Mouse (Mus musculus) myocyte (in vitro differentiated cells): ENCODE measurements around the gene Mroh8. TPM values are rescaled to one million over a fixed set of nuclear protein-coding genes. Genes with fewer than 3 reads are reported as not detected.

Experiments used
- H3K27me3 ChIP-seq: one replicate; pipeline ENCODE4 v1.6.1; 2011; ENCODE audit not compliant: control insufficient read depth, insufficient read depth, insufficient read length
- H3K36me3 ChIP-seq: one replicate; pipeline ENCODE4 v1.6.1; 2011; ENCODE audit not compliant: control insufficient read depth, insufficient read depth
- H3K4me2 ChIP-seq: one replicate; pipeline ENCODE4 v1.6.1; 2011; ENCODE audit warnings: low read depth, control low read depth
- H3K4me3 ChIP-seq: one replicate; pipeline ENCODE4 v1.5.1; 2011; ENCODE audit warnings: mild to moderate bottlenecking, control low read depth, moderate library complexity
- H3K79me2 ChIP-seq: one replicate; pipeline ENCODE4 v1.6.1; 2011; ENCODE audit not compliant: control insufficient read depth, insufficient read depth
- H3ac ChIP-seq: one replicate; pipeline ENCODE4 v1.6.1; 2011; ENCODE audit not compliant: control insufficient read depth, insufficient read length
- CEBPB ChIP-seq: IDR thresholded peaks from 2 replicates; pipeline ENCODE4 v1.6.1; 2011; ENCODE audit warnings: mild to moderate bottlenecking, moderate library complexity; ENCODE audit not compliant: poor library complexity, insufficient read depth, severe bottlenecking
- E2F4 ChIP-seq: IDR thresholded peaks from one replicate; pipeline ENCODE4 v1.6.1; 2011; ENCODE audit warnings: mild to moderate bottlenecking, control low read depth, moderate library complexity; ENCODE audit not compliant: insufficient read depth
- MAX ChIP-seq: IDR thresholded peaks from one replicate; pipeline ENCODE4 v1.6.1; 2011; ENCODE audit warnings: low read depth, mild to moderate bottlenecking, control low read depth
- MYOD1 ChIP-seq, 3 experiments: IDR thresholded peaks; one replicate each; pipeline ENCODE4 v1.6.1; 2011; ENCODE audit warnings: control low read depth in 2 of 3, low read depth in 2 of 3, mild to moderate bottlenecking in 2 of 3, moderate library complexity in 1 of 3; ENCODE audit not compliant: insufficient read length in 2 of 3, control insufficient read depth in 1 of 3
- MYOG ChIP-seq, 3 experiments: IDR thresholded peaks; one replicate each; pipeline ENCODE4 v1.6.1; 2011; ENCODE audit warnings: control low read depth in 2 of 3, low read depth in 2 of 3, mild to moderate bottlenecking in 2 of 3; ENCODE audit not compliant: insufficient read length in 2 of 3, control insufficient read depth in 1 of 3, insufficient read depth in 1 of 3
- POLR2A ChIP-seq: IDR thresholded peaks from one replicate; pipeline ENCODE4 v1.6.1; 2011; ENCODE audit warnings: low read depth, mild to moderate bottlenecking, control low read depth, moderate library complexity; ENCODE audit not compliant: insufficient read length
- POLR2AphosphoS2 ChIP-seq: IDR thresholded peaks from one replicate; pipeline ENCODE4 v1.6.1; 2011; ENCODE audit warnings: low read depth, control low read depth; ENCODE audit not compliant: insufficient read length
- REST ChIP-seq: IDR thresholded peaks from one replicate; pipeline ENCODE4 v1.6.1; 2011; ENCODE audit warnings: mild to moderate bottlenecking, control low read depth, moderate library complexity; ENCODE audit not compliant: insufficient read depth, insufficient read length
- SRF ChIP-seq: IDR thresholded peaks from one replicate; pipeline ENCODE4 v1.6.1; 2011; ENCODE audit warnings: low read depth; ENCODE audit not compliant: control insufficient read depth, insufficient read length
- TCF12 ChIP-seq: IDR thresholded peaks from one replicate; pipeline ENCODE4 v1.6.1; 2011; ENCODE audit warnings: mild to moderate bottlenecking, control low read depth; ENCODE audit not compliant: poor library complexity, insufficient read depth, severe bottlenecking
- TCF3 ChIP-seq: IDR thresholded peaks from one replicate; pipeline ENCODE4 v1.6.1; 2011; ENCODE audit warnings: low read depth, control low read depth; ENCODE audit not compliant: insufficient read length
- USF1 ChIP-seq: IDR thresholded peaks from one replicate; pipeline ENCODE4 v1.6.1; 2011; ENCODE audit warnings: low read depth, mild to moderate bottlenecking, control low read depth, moderate library complexity
- polyA plus RNA-seq: library from polyadenylated mRNA; unstranded; fragments of >200 nt; fragmentation: generic; extraction: Trizol; gene quantifications from one replicate; pipeline ENCODE4 v1.2.1, GENCODE M21; 2012; ENCODE audit warnings: missing spikeins

Mroh8 gene
- polyA plus RNA-seq, 1 experiment, result 0.10 TPM

- no peak for TF ChIP-seq USF1
- TF ChIP-seq SRF, result no peak
- TF ChIP-seq TCF3, result no peak
- TF ChIP-seq TCF12, result no peak
- no peak for TF ChIP-seq MYOG (IDR thresholded peaks at IDR 0.05; ENCODE audit: control insufficient read depth in 1 of 3, insufficient read depth in 1 of 3, insufficient read length in 2 of 3, low read depth in 2 of 3)
- TF ChIP-seq POLR2A, result no peak
- no peak for TF ChIP-seq REST
- TF ChIP-seq MAX, result no peak
- no peak for TF ChIP-seq E2F4
- no peak for TF ChIP-seq POLR2AphosphoS2
- TF ChIP-seq MYOD1 (IDR thresholded peaks at IDR 0.05; ENCODE audit: control insufficient read depth in 1 of 3, insufficient read length in 2 of 3, low read depth in 2 of 3), result no peak
- TF ChIP-seq CEBPB, result no peak
- Histone ChIP-seq H3K4me2 (no peak overlapping the region), H3K4me3 (no peak overlapping the region), H3K79me2 (no peaks in the 10 kb centered on the region), H3K27me3 (no peaks in the 10 kb centered on the region), H3K36me3 (peaks cover 44% of the 10 kb centered on the region), H3ac (no peak overlapping the region)
These were observed 37.1 kb upstream of the Mroh8 start for GRCm38 (mm10) chr2:157316358-157316933.

- TF ChIP-seq MAX, result no peak
- TF ChIP-seq REST, result no peak
- TF ChIP-seq TCF3, result no peak
- no peak for TF ChIP-seq CEBPB
- no peak for TF ChIP-seq MYOD1 (IDR thresholded peaks at IDR 0.05; ENCODE audit: control insufficient read depth in 1 of 3, insufficient read length in 2 of 3, low read depth in 2 of 3)
- no peak for TF ChIP-seq SRF
- TF ChIP-seq POLR2AphosphoS2, result no peak
- TF ChIP-seq MYOG (IDR thresholded peaks at IDR 0.05; ENCODE audit: control insufficient read depth in 1 of 3, insufficient read depth in 1 of 3, insufficient read length in 2 of 3, low read depth in 2 of 3), result no peak
- no peak for TF ChIP-seq E2F4
- TF ChIP-seq USF1, result no peak
- TF ChIP-seq TCF12, result no peak
- no peak for TF ChIP-seq POLR2A
- peaks cover 44% of the 10 kb centered on the region for H3K36me3 ChIP-seq
- H3K27me3 ChIP-seq, result no peaks in the 10 kb centered on the region
- no peak overlapping the region for H3K4me2 ChIP-seq
- no peaks in the 10 kb centered on the region for H3K79me2 ChIP-seq
- H3ac ChIP-seq, result no peak overlapping the region
- no peak overlapping the region for H3K4me3 ChIP-seq
These were observed 36.1 kb upstream of the Mroh8 start for GRCm38 (mm10) chr2:157315486-157315885.

- no peak overlapping the region for H3K4me3 ChIP-seq
- no peak overlapping the region for H3ac ChIP-seq
- TF ChIP-seq REST (no peak), CEBPB (no peak), MYOG (IDR thresholded peaks at IDR 0.05; ENCODE audit: control insufficient read depth in 1 of 3, insufficient read depth in 1 of 3, insufficient read length in 2 of 3, low read depth in 2 of 3) (no peak), POLR2A (no peak), MAX (no peak), USF1 (no peak), SRF (no peak), TCF12 (no peak), E2F4 (no peak), MYOD1 (IDR thresholded peaks at IDR 0.05; ENCODE audit: control insufficient read depth in 1 of 3, insufficient read length in 2 of 3, low read depth in 2 of 3) (no peak), POLR2AphosphoS2 (no peak), TCF3 (no peak)
- no peaks in the 10 kb centered on the region for H3K79me2 ChIP-seq
- no peak overlapping the region for H3K4me2 ChIP-seq
- H3K36me3 ChIP-seq, result peaks cover 41% of the 10 kb centered on the region
- H3K27me3 ChIP-seq, result no peaks in the 10 kb centered on the region
These were observed 35.0 kb upstream of the Mroh8 start for GRCm38 (mm10) chr2:157314310-157314709.

DNA sequence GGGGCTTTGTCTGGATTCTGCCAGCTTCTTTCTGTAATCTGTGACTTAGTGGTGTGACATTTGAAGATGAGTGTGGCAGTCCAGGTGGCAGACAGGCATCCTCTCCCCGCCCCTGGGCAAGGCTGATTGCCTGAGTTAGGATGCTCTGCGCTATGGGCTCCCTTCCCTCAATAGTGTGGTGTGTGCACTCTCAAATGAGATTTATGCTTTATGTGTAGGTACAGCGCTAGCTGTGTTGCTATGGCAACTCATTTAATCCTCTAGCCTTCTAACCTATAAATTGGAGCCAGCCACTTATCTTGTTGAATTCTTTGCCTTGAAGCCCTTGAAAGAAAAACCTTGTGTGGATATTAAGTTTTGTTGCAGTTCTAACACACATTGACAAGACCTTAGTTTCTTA lies 34.4 kb upstream of the Mroh8 start:
- Histone ChIP-seq H3K36me3 (peaks cover 41% of the 10 kb centered on the region), H3K27me3 (no peaks in the 10 kb centered on the region), H3K4me2 (no peak overlapping the region), H3ac (no peak overlapping the region), H3K4me3 (no peak overlapping the region), H3K79me2 (no peaks in the 10 kb centered on the region)
- no peak for TF ChIP-seq TCF3
- TF ChIP-seq SRF, result no peak
- no peak for TF ChIP-seq MAX
- no peak for TF ChIP-seq MYOD1 (IDR thresholded peaks at IDR 0.05; ENCODE audit: control insufficient read depth in 1 of 3, insufficient read length in 2 of 3, low read depth in 2 of 3)
- TF ChIP-seq REST, result no peak
- no peak for TF ChIP-seq POLR2AphosphoS2
- no peak for TF ChIP-seq CEBPB
- TF ChIP-seq TCF12, result no peak
- TF ChIP-seq E2F4, result no peak
